Mouse (Mus musculus) gastrocnemius, adult 2 months (tissue): ENCODE results near the gene Zfp219. TPM values are rescaled to one million over a fixed set of nuclear protein-coding genes. Genes with fewer than 3 reads are reported as not detected.

Experiments used
- DNase-seq: peaks from one replicate; pipeline ENCODE4 v3.0.0; 2022
- H3K27ac ChIP-seq: fragments of 200-600 bp; 2 replicates; pipeline ENCODE4 v1.8.1; 2022; ENCODE audit warnings: mild to moderate bottlenecking
- H3K4me3 ChIP-seq: fragments of 200-600 bp; 2 replicates; pipeline ENCODE4 v1.8.1; 2022; ENCODE audit warnings: mild to moderate bottlenecking, moderate library complexity
- CTCF ChIP-seq: fragments of 200-600 bp; IDR thresholded peaks from 2 replicates; pipeline ENCODE4 v1.8.1; 2022; ENCODE audit warnings: antibody characterized with exemption, mild to moderate bottlenecking, moderate library complexity
- intact Hi-C: fragments of 180-260 bp; cut with DNase I; formaldehyde crosslinking; loops from one replicate; pipeline ENCODE4 v1.15.1; 2025
- total RNA-seq, 2 experiments: library from RNA; stranded (reverse); gene quantifications; 2 replicates each; pipeline ENCODE4 v1.2.3; 2021

Zfp219 gene
- total RNA-seq, 2 experiments from 2014 or later, result 13.5 to 13.8 TPM

DNA sequence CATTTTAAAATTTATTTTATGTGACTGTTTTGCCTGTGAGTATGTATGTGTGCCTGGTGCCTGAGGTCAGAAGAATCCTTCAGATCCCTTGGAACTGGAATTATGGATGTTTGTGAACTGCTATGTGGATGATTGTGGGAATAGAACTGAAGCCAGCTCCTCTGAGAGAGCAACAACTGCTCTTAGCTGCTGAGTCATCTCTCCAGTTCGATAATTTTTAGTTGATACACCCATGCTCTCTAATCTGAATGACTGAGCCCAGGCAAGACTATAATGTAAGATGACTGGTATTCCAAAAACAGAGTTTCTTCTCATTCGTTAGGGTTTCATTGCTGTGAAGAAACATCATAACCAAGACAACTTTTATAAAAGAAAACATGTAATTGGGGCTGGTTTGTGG, 3.6 kb upstream of the Zfp219 start:
- H3K27ac ChIP-seq, result no peak overlapping the region
- H3K4me3 ChIP-seq, result no peak overlapping the region
- intact Hi-C loops, result loop anchor here (5.0 kb wide), 2 partner anchors 78 to 142 kb away; partner anchors contain the start of genes Hnrnpc and Mettl17
- DNase-seq, result no peak
- no peak for TF ChIP-seq CTCF

GRCm38 (mm10) chr14:52022709-52023459, 2.4 kb upstream of the Zfp219 start:
- peak overlapping the region; percentile 91 for H3K27ac ChIP-seq
- H3K4me3 ChIP-seq, result peak overlapping the region; percentile 71
- TF ChIP-seq CTCF, result peak; percentile 83
- DNase-seq, result peak; percentile 91
- intact Hi-C loops, result loop anchor here (1.0 to 5.0 kb wide), 3 partner anchors 79 to 141 kb away; partner anchors contain the start of genes Hnrnpc and Mettl17

- no peak for DNase-seq
- Histone ChIP-seq H3K4me3 (peak overlapping the region; percentile 71), H3K27ac (peak overlapping the region; percentile 91)
- intact Hi-C loops, result loop anchor here (5.0 kb wide), 2 partner anchors 80 to 140 kb away; partner anchors contain the start of genes Hnrnpc and Mettl17
- TF ChIP-seq CTCF, result no peak
These were observed 1.7 kb upstream of the Zfp219 start for GRCm38 (mm10) chr14:52022244-52022708.

- intact Hi-C loops, result loop anchor here (5.0 kb wide), 2 partner anchors 81 to 139 kb away; partner anchors contain the start of genes Hnrnpc and Mettl17
- TF ChIP-seq CTCF, result no peak
These were observed 1.2 kb upstream of the Zfp219 start for GRCm38 (mm10) chr14:52021568-52022212.

GRCm38 (mm10) chr14:52021138-52021529, 601 bp upstream of the Zfp219 start:
- DNase-seq, result no peak
- Histone ChIP-seq H3K27ac (peak overlapping the region; percentile 96), H3K4me3 (peak overlapping the region; percentile 91)
- intact Hi-C loops, result loop anchor here (5.0 kb wide), 2 partner anchors 81 to 139 kb away; partner anchors contain the start of genes Hnrnpc and Mettl17
- no peak for TF ChIP-seq CTCF

More at GRCm38 (mm10) chr14:52021568-52022212, 1.2 kb upstream of the Zfp219 start:
- H3K4me3 ChIP-seq, result no peak overlapping the region
- H3K27ac ChIP-seq, result peak overlapping the region; percentile 96
- no peak for DNase-seq

- peak; percentile 98 for DNase-seq
- H3K27ac ChIP-seq, result peak overlapping the region; percentile 96
- intact Hi-C loops, result loop anchor here (5.0 kb wide), 2 partner anchors 83 to 137 kb away; partner anchors contain the start of genes Hnrnpc and Mettl17
- peak; percentile 56 for TF ChIP-seq CTCF
- peak overlapping the region; percentile 91 for H3K4me3 ChIP-seq
These were observed 768 bp downstream of the Zfp219 start for GRCm38 (mm10) chr14:52019590-52020340.

- intact Hi-C loops, result no loop called here
- DNase-seq, result no peak
- H3K4me3 ChIP-seq, result peak overlapping the region; percentile 91
- H3K27ac ChIP-seq, result peak overlapping the region; percentile 96
- TF ChIP-seq CTCF, result no peak
These were observed 1.4 kb downstream of the Zfp219 start for GRCm38 (mm10) chr14:52019051-52019589.

GRCm38 (mm10) chr14:52018248-52019050, 2.1 kb downstream of the Zfp219 start:
- DNase-seq, result no peak
- intact Hi-C loops, result no loop called here
- no peak for TF ChIP-seq CTCF
- Histone ChIP-seq H3K27ac (peak overlapping the region; percentile 96), H3K4me3 (peak overlapping the region; percentile 91)

DNA sequence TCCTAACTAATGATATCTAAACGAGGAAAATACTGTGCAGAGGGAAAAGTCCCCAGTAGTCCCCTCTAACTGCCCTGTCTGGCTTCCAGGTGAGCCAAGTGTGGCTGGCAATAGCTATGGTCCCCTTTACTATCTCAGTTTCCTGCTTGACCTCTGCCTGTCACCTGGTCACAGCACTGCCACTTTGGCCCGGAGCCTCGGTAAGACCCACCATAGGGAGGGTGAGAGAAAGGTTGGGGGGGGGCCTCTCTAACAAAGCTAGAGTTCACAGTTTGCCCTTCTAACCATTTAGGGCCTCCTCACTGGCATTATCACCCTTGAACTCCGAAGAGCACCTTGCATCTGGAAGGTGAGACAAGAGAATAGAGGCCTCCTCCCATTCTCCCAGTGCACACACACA, 2.9 kb downstream of the Zfp219 start:
- Histone ChIP-seq H3K27ac (no peak overlapping the region), H3K4me3 (no peak overlapping the region)
- TF ChIP-seq CTCF, result no peak
- DNase-seq, result no peak
- intact Hi-C loops, result no loop called here

GRCm38 (mm10) chr14:52016625-52017405, 3.7 kb downstream of the Zfp219 start:
- no peak overlapping the region for H3K4me3 ChIP-seq
- DNase-seq, result no peak
- no peak for TF ChIP-seq CTCF
- peak overlapping the region; percentile 91; the same call in 1 of the 2 replicates for H3K27ac ChIP-seq
- intact Hi-C loops, result no loop called here
